Mouse (Mus musculus): ENCODE measurements around the gene Ppp1cb. TPM values are rescaled to one million over a fixed set of nuclear protein-coding genes. Genes with fewer than 3 reads are reported as not detected.

Ppp1cb gene
- total RNA-seq, 2 experiments from 2014 or later = 371 to 381 TPM

GRCm38 (mm10) chr5:32441336-32441735 lies 17.3 kb upstream of the Ppp1cb start:
- intact Hi-C loops (cut with DNase I) = no loop called here
- DNase-seq (ENCODE audit: low spot score in 2 of 2) = no peak

- intact Hi-C loops (cut with DNase I) = no loop called here
- DNase-seq (ENCODE audit: low spot score in 2 of 2) = no peak
These were observed 16.6 kb upstream of the Ppp1cb start for GRCm38 (mm10) chr5:32441992-32442575.

GRCm38 (mm10) chr5:32443906-32444305 lies 14.7 kb upstream of the Ppp1cb start:
- intact Hi-C loops (cut with DNase I) = no loop called here
- DNase-seq (ENCODE audit: low spot score in 2 of 2) = no peak

DNA sequence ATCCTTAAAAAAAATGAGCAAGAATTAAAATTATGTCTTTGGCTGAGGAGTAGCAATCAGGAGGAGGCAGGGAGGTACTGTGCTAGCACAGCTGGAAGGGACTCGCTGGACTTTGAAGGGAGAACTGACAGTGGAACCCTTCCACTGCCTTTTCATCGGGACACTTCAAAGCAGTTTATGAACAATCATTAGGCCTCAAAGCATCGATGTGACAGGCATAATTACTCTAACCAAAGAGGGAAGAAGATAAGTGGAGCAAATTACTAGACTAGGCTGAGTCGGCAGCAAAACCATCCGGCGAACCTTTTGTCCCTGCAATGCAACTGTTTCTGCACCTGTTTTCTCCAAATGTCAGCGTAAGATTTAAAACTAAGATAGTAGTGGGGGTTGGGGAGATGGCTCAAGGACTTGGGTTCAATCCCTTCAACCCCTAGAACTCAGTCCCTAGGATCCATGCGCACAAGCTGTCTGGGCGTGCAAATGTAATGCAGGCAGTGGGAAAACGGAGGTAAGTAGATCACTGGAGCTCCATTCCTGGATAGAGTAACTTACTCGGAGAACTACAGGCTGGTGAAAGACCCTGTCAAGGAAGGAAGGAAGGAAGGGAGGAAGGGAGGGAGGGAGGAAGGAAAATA lies 13.2 kb upstream of the Ppp1cb start:
- intact Hi-C loops (cut with DNase I) = no loop called here
- DNase-seq (ENCODE audit: low spot score in 2 of 2) = no peak

- DNase-seq (ENCODE audit: low spot score in 2 of 2) = no peak
- intact Hi-C loops (cut with DNase I) = no loop called here
These were observed 12.2 kb upstream of the Ppp1cb start for GRCm38 (mm10) chr5:32446394-32446793.

- no peak for DNase-seq (ENCODE audit: low spot score in 2 of 2)
- intact Hi-C loops (cut with DNase I) = no loop called here
These were observed 11.8 kb upstream of the Ppp1cb start for GRCm38 (mm10) chr5:32446810-32447209.

GRCm38 (mm10) chr5:32459251-32459881 lies 723 bp downstream of the Ppp1cb start:
- peak; percentile 17 to 26 for DNase-seq (ENCODE audit: low spot score in 2 of 2)
- intact Hi-C loops (cut with DNase I) = loop anchor here (5.0 to 10.0 kb wide), 2 partner anchors 122 to 235 kb away; no protein-coding TSS in a partner anchor

DNA sequence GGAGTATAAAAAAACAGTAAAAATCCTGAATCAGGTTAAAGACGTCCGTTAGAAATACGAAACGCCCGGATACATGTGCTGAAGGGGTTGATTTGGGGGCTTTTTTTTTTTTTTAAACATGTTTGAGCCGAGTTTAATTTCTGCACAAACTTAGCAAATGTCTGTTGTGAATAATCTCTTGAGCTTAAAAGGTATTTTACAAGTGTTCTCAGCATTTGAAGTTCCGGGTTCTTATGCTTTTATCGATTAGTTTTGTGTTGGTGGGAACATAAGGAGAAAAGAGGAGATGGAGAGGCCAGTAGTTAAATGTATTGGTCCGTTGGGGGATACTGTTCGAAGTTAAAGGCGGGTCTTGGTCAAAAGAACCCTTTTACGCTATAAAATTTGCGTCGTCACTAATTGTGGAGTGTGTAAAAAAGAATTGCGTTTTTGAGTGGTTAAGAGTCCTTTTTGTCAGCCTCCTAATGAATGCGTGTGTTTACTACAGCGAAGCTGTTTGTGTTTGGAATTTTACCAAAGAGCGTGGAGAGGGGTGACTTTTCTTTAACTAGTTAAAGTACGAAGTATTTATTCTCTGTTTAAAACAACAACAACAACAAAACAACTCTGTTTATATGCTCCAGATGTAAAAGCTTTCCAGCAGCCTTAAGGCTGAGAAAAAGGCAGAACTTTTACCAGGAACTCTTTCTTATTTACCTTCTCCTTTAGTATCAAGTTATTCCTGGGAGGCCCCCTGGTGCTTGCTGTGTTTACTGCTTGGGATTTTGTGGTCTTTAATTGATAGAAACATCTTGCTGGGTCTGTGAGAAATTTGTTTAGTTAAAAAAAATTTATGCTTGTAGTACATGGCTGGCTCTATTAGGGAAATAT lies 1.5 kb downstream of the Ppp1cb start:
- intact Hi-C loops (cut with DNase I) = loop anchor here (1.0 to 10.0 kb wide), 3 partner anchors 123 to 235 kb away; no protein-coding TSS in a partner anchor
- peak; percentile 14 to 56 for DNase-seq (ENCODE audit: low spot score in 2 of 2)

- DNase-seq (ENCODE audit: low spot score in 2 of 2) = no peak
- intact Hi-C loops (cut with DNase I) = loop anchor here (1.0 kb wide), 1 partner anchor 139 kb away; no protein-coding TSS in a partner anchor
These were observed 2.3 kb downstream of the Ppp1cb start for GRCm38 (mm10) chr5:32460973-32461372.

DNA sequence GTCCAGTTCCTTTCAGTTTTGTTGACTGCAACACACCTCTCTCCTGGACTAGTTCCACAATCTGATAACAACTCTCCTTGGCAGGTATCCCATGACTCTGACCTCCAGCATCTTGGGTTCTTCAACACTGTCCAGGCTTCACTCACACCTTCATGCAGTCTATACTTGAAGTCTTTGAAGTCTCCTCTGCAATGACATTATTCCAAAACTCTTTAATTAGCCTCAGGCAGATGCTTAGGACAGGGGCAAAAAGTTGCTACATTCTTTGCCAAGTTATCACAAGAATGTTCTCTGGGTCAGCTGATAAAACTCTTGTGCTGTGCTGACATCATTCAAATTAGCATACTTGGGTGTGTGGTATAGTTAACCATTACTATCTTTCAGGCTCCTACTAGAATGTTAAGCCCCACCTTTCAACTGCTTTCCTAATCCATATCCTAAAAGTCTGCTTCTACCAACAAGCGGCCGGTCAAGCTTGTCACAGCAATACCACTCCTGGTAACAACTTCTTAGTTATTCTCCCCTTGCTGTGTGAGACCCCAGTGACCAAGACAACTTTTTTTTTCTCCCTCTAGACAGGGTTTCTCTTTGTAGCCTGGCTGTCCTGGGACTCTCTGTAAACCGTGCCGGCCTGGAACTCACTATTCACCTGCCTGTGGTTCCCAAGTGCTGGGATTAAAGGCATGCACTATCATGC lies 13.8 kb downstream of the Ppp1cb start:
- intact Hi-C loops (cut with DNase I) = no loop called here
- DNase-seq (ENCODE audit: low spot score in 2 of 2) = no peak

DNA sequence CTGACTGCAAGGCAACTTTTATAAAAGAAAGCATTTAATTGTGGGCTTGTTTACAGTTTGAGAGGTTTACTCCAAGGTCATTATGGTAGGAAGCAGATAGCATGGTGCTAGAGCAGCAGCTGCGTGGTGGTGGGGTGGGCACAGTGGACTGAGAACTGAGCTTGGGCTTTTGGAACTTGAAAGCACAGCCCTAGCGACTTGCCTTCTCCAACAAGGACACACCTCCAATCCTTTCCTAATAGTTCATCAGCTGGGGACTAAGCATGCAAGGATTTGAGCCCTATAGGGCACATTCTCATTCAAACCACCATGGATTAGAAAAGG lies 14.3 kb downstream of the Ppp1cb start:
- DNase-seq (ENCODE audit: low spot score in 2 of 2) = no peak
- intact Hi-C loops (cut with DNase I) = no loop called here

DNA sequence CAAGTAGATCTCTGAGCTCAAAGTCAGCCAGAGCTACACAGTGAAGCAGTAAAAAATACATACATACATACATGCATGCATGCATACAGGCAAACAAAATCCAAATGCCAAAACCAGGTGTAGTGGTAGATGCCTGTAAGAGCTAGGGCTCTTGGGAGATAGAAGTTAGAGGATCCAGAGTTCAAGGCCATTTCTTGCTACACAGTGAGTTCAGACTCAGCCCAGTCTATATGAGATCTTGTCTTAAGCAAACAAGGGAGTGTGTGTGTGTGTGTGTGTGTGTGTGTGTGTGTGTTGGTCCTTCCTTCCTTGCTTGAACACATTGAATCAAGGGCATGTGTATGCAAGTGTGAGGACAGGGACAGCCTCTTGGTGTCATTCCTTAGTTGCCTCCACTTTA lies 17.9 kb downstream of the Ppp1cb start:
- no peak for DNase-seq (ENCODE audit: low spot score in 2 of 2)
- intact Hi-C loops (cut with DNase I) = no loop called here

DNA sequence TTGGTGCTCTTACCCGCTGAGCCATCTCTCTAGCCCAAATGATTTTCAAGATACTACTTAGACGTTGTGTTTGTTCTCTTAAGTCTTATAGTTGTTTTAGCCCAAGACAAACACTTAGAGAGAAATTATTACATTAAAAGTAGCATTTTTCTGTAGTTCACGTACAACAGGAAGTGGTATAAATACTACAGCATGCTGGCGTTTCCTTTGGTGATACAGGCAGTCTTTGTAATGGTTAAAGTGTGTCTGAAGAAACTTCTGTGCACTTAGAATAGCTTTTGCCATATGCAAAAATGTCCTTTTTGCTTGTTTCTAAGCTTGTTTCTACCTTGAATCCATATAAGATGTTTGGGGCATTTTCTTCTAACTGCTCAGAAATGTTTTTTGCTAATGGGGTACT lies 20.3 kb downstream of the Ppp1cb start:
- intact Hi-C loops (cut with DNase I) = no loop called here
- no peak for DNase-seq (ENCODE audit: low spot score in 2 of 2)

GRCm38 (mm10) chr5:32485430-32485829 lies 26.8 kb downstream of the Ppp1cb start:
- DNase-seq (ENCODE audit: low spot score in 2 of 2) = no peak
- intact Hi-C loops (cut with DNase I) = no loop called here

DNA sequence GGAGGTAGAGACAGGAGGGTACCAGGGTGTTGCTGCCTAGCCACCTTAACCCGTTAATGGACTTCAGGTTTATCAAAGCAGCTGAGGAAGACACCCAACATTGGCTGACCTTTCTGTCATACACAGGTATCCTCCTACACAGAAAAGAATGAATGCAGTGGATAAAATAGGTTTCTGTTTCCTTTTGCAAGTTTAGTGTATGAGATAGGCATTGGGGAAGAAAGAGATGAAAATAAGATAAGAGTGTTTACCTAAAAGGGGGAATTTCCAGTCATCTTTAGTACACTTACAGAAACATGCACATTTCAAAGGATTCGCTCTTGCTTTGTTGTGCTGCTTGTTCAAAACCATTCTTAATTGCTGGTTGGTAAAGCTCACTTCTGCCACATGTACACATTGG lies 29.4 kb downstream of the Ppp1cb start:
- DNase-seq (ENCODE audit: low spot score in 2 of 2) = no peak
- intact Hi-C loops (cut with DNase I) = no loop called here

DNA sequence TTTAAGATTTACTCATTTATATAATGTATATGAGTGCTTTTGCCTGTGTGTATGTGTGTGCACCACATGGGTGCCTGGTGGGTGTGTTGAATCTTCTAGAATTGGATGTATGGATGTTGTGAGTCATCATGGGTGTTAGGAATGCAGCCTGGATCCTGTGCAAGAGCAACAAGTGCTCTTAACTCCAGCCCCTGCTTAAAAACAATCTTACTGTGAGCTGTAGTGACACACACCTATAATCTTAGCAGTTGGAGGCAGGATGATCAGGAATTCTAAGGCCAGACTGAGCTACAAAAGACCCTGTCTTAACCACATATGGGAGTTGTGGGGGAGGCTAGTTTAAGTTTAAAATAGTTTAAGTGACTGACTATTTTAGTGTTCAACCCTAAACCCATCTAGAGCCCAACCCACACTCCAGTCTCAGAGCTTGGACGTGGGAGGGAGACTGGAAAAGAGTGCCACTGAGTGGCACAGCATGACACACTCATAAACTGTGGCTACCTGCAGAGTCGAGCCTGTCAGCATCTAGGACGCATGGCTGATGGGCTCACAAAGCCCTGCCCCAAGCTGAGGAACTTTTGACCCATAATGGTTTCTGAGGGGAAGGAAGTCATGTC lies 35.5 kb downstream of the Ppp1cb start:
- DNase-seq (ENCODE audit: low spot score in 2 of 2) = peak; percentile 51 to 73
- intact Hi-C loops (cut with DNase I) = no loop called here

DNA sequence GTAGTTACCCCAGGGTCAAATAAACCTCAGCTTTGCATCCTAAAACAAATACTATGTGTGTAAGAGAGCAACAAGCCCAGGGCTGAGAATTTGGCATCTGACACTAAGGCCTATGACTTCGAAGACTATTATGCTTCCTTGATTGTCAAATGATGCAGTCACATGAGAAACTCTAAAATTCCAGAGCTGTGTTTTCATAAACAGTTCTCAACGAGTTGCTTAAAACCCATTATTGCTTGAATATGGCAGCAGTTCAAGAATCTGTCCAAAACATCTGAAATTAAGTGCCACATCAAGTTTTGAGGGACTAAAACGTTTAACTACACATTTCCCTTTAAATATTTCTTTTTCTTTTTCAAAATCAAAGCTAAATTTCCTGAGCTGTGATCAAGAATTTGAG lies 50.1 kb downstream of the Ppp1cb start:
- intact Hi-C loops (cut with DNase I) = no loop called here
- DNase-seq (ENCODE audit: low spot score in 2 of 2) = no peak

- peak in 1 of 2 experiments; percentile 23 for DNase-seq (ENCODE audit: low spot score in 2 of 2)
- intact Hi-C loops (cut with DNase I) = loop anchor here (5.0 kb wide), 1 partner anchor 198 kb away; no protein-coding TSS in a partner anchor
These were observed 61.7 kb downstream of the Ppp1cb start for GRCm38 (mm10) chr5:32520381-32520780.

- intact Hi-C loops (cut with DNase I) = no loop called here
These were observed 90.8 kb downstream of the Ppp1cb start for GRCm38 (mm10) chr5:32549449-32549848.

More at GRCm38 (mm10) chr5:32549449-32549848, 90.8 kb downstream of the Ppp1cb start:
- DNase-seq (ENCODE audit: low spot score in 2 of 2) = no peak

All from left cerebral cortex, postnatal 14 days (tissue).